Mouse (Mus musculus) retina, adult 2 months (tissue): Measurements from ENCODE around the gene Adam10.

Source experiments
- DNase-seq: peaks from one replicate; pipeline ENCODE4 v3.0.0-alpha.2; 2012; ENCODE audit warnings: low read depth, low spot score

Adam10 gene

GRCm38 (mm10) chr9:70678682-70679131 lies at the start of gene Adam10:
Gene Adam10 (plus strand): TSS chr9:70678997.
- peak; percentile 96 for DNase-seq

GRCm38 (mm10) chr9:70629711-70630110 lies 49.1 kb upstream of the Adam10 start:
- DNase-seq = no peak

GRCm38 (mm10) chr9:70631665-70632064 lies 47.1 kb upstream of the Adam10 start:
- no peak for DNase-seq

- DNase-seq = no peak
Measured at GRCm38 (mm10) chr9:70636748-70637147, 42.0 kb upstream of the Adam10 start.

GRCm38 (mm10) chr9:70650260-70650659 lies 28.5 kb upstream of the Adam10 start:
- DNase-seq = no peak

- DNase-seq = no peak
Measured at GRCm38 (mm10) chr9:70650994-70651393, 27.8 kb upstream of the Adam10 start.

- DNase-seq = no peak
Measured at GRCm38 (mm10) chr9:70652221-70652620, 26.6 kb upstream of the Adam10 start.

- DNase-seq = no peak
Measured at GRCm38 (mm10) chr9:70653875-70654274, 24.9 kb upstream of the Adam10 start.

GRCm38 (mm10) chr9:70654496-70654895 lies 24.3 kb upstream of the Adam10 start:
- no peak for DNase-seq

GRCm38 (mm10) chr9:70655764-70656129 lies 23.1 kb upstream of the Adam10 start:
- no peak for DNase-seq

GRCm38 (mm10) chr9:70656130-70657007 lies 22.4 kb upstream of the Adam10 start, which contains the start of gene Gm10642:
Gene Gm10642 (plus strand): TSS chr9:70656251.
- DNase-seq = no peak

- peak; percentile 98 for DNase-seq
Measured at GRCm38 (mm10) chr9:70657013-70657967, 21.5 kb upstream of the Adam10 start, which contains the start of gene Mindy2. Gene Mindy2 (minus strand): TSS chr9:70657174.

GRCm38 (mm10) chr9:70658266-70658665 lies 20.5 kb upstream of the Adam10 start:
- no peak for DNase-seq

GRCm38 (mm10) chr9:70664847-70665246 lies 13.9 kb upstream of the Adam10 start:
- DNase-seq = no peak

- DNase-seq = no peak
Measured at GRCm38 (mm10) chr9:70665372-70666145, 13.2 kb upstream of the Adam10 start.

- DNase-seq = no peak
Measured at GRCm38 (mm10) chr9:70666811-70667210, 12.0 kb upstream of the Adam10 start.

- no peak for DNase-seq
Measured at GRCm38 (mm10) chr9:70668048-70668447, 10.7 kb upstream of the Adam10 start.

GRCm38 (mm10) chr9:70669197-70669596 lies 9.6 kb upstream of the Adam10 start:
- no peak for DNase-seq

- DNase-seq = no peak
Measured at GRCm38 (mm10) chr9:70670381-70670780, 8.4 kb upstream of the Adam10 start.

- no peak for DNase-seq
Measured at GRCm38 (mm10) chr9:70671278-70671677, 7.5 kb upstream of the Adam10 start.
